13 mouse cellular contexts compared by ENCODE assay signal in genomic region chr3:115792606-115793005, GRCm38 (mm10).
DNase-seq lines count a peak whose midpoint lies in the region; ATAC-seq lines count a peak whose summit lies in the region.
"Had no signal": no experiment of that assay in that cellular context is flagged by ENCODE, and none has a peak within 500 bp of the region (broad histone marks: within the 10 kb centered on the region; RNA-seq: fewer than 3 reads in every experiment).

No protein-coding gene starts in this region.

- no peak overlapping the region for H3K9ac ChIP-seq in heart, embryonic 15.5 days
- H3K9ac ChIP-seq in liver, embryonic 12.5 days, result no peak overlapping the region
- H3K9ac ChIP-seq in forebrain, embryonic 13.5 days, result no peak overlapping the region
- H3K9ac ChIP-seq: lung, embryonic 15.5 days; neural tube, embryonic 13.5 days; stomach, embryonic 15.5 days had no signal

- peaks cover 10% of the 10 kb centered on the region for H3K4me1 ChIP-seq in heart, embryonic 15.5 days (replicated peaks)
- H3K4me1 ChIP-seq in liver, embryonic 12.5 days, result peaks cover 24% of the 10 kb centered on the region
- no peaks in the 10 kb centered on the region for H3K4me1 ChIP-seq in forebrain, embryonic 13.5 days
- H3K4me1 ChIP-seq: neural tube, embryonic 13.5 days had no signal

- no peaks in the 10 kb centered on the region for H3K27me3 ChIP-seq in heart, embryonic 15.5 days
- no peaks in the 10 kb centered on the region for H3K27me3 ChIP-seq in liver, embryonic 12.5 days (replicated peaks)
- H3K27me3 ChIP-seq in forebrain, embryonic 13.5 days, result no peaks in the 10 kb centered on the region
- H3K27me3 ChIP-seq: CH12.LX; lung, embryonic 15.5 days; neural tube, embryonic 13.5 days; stomach, embryonic 15.5 days had no signal

- no peak overlapping the region; the same call in 1 of the 2 replicates for H3K4me2 ChIP-seq in heart, embryonic 15.5 days
- peak overlapping the region; percentile 57 for H3K4me2 ChIP-seq in liver, embryonic 12.5 days
- no peak overlapping the region for H3K4me2 ChIP-seq in forebrain, embryonic 13.5 days
- H3K4me2 ChIP-seq: neural tube, embryonic 13.5 days had no signal

- no peak for DNase-seq in heart, adult 8-10 months (ENCODE audit: low spot score)
- DNase-seq in MEL-GATA-1-ER (ENCODE audit: extremely low read depth, low read depth), result peak; percentile 23
- DNase-seq in c-Kit-positive CD71-positive TER-119-positive erythroid progenitor cells, embryonic 14.5 days (ENCODE audit: low spot score), result peak; percentile 16
- DNase-seq in neural tube, embryonic 10.5 days (ENCODE audit: extremely low spot score, low spot score), result no peak
- no peak for DNase-seq in cerebellum, postnatal 36 days
- DNase-seq: cerebellum, postnatal 10 days had no signal

- H3K27ac ChIP-seq in heart, embryonic 15.5 days, result 0 out of 2 replicates have a peak overlapping the region, but pooled peaks have one; percentile 79
- peak overlapping the region; percentile 72; the same call in 1 of the 2 replicates for H3K27ac ChIP-seq in liver, embryonic 12.5 days
- no peak overlapping the region for H3K27ac ChIP-seq in forebrain, embryonic 13.5 days
- H3K27ac ChIP-seq: lung, embryonic 15.5 days; neural tube, embryonic 13.5 days; stomach, embryonic 15.5 days had no signal

- no peak for ATAC-seq in heart, embryonic 15.5 days (replicated peaks; ENCODE audit: insufficient number of reproducible peaks, insufficient read depth, low FRiP score, low read depth)
- ATAC-seq in liver, embryonic 12.5 days, result peak; percentile 79
- no peak for ATAC-seq in forebrain, embryonic 13.5 days

- 29% methylated on average over 4 of the region's 4 CpGs for WGBS in heart, embryonic 15.5 days
- 21% methylated on average over 4 of the region's 4 CpGs for WGBS in liver, embryonic 12.5 days (ENCODE audit: insufficient replicate concordance)
- 77% methylated on average over 4 of the region's 4 CpGs for WGBS in forebrain, embryonic 13.5 days

- H3K36me3 ChIP-seq in heart, embryonic 15.5 days, result no peaks in the 10 kb centered on the region
- no peaks in the 10 kb centered on the region for H3K36me3 ChIP-seq in liver, embryonic 12.5 days
- no peaks in the 10 kb centered on the region for H3K36me3 ChIP-seq in forebrain, embryonic 13.5 days (ENCODE audit: poor library complexity, severe bottlenecking)
- H3K36me3 ChIP-seq: lung, embryonic 15.5 days; neural tube, embryonic 13.5 days; stomach, embryonic 15.5 days had no signal

- H3K4me3 ChIP-seq in heart, embryonic 15.5 days, result no peak overlapping the region
- no peak overlapping the region for H3K4me3 ChIP-seq in liver, embryonic 12.5 days
- no peak overlapping the region for H3K4me3 ChIP-seq in forebrain, embryonic 13.5 days
- H3K4me3 ChIP-seq: neural tube, embryonic 13.5 days had no signal

- H3K9me3 ChIP-seq in heart, embryonic 15.5 days (replicated peaks), result no peaks in the 10 kb centered on the region
- H3K9me3 ChIP-seq in liver, embryonic 12.5 days (replicated peaks), result no peaks in the 10 kb centered on the region
- no peaks in the 10 kb centered on the region for H3K9me3 ChIP-seq in forebrain, embryonic 13.5 days (replicated peaks)
- H3K9me3 ChIP-seq: lung, embryonic 15.5 days; neural tube, embryonic 13.5 days; stomach, embryonic 15.5 days had no signal

Comparison
In these comparisons a context has a peak if more than half of its experiments do, and no peak if none do; other contexts are left out.
1. DNase-seq: peak in MEL-GATA-1-ER (single experiment) and c-Kit-positive CD71-positive TER-119-positive erythroid progenitor cells, embryonic 14.5 days (single experiment); none in heart, adult 8-10 months (single experiment), neural tube, embryonic 10.5 days (single experiment) and cerebellum, postnatal 36 days (0 of 2).